ENCODE assay signal across 21 mouse cellular contexts in genomic region chr10:24444572-24444971, GRCm38 (mm10).
A peak's percentile ranks its signal among the peaks of the same experiment; 100 is the strongest.
DNase-seq lines count a peak whose midpoint lies in the region; ATAC-seq and TF ChIP-seq lines count a peak whose summit lies in the region.
"Had no signal": no experiment of that assay in that cellular context is flagged by ENCODE, and none has a peak within 500 bp of the region (broad histone marks: within the 10 kb centered on the region; RNA-seq: fewer than 3 reads in every experiment).

No protein-coding gene starts in this region.

- H3K36me3 ChIP-seq in liver, adult 2 months (ENCODE audit: control insufficient read depth, insufficient read depth, low read length): no peaks in the 10 kb centered on the region
- H3K36me3 ChIP-seq in liver, embryonic 12.5 days: no peaks in the 10 kb centered on the region
- H3K36me3 ChIP-seq in heart, embryonic 13.5 days: no peaks in the 10 kb centered on the region
- H3K36me3 ChIP-seq: hindbrain, embryonic 10.5 days; midbrain, embryonic 13.5 days; stomach, embryonic 15.5 days had no signal

- ATAC-seq in liver, embryonic 12.5 days: no peak
- ATAC-seq in heart, embryonic 13.5 days (ENCODE audit: extremely low read depth, insufficient number of reproducible peaks, low FRiP score, low TSS enrichment): no peak
- ATAC-seq: activated CD4-positive, CD25-positive, alpha-beta regulatory T cell, adult 4 months; forebrain, embryonic 16.5 days; midbrain, embryonic 13.5 days had no signal

- no peak for TF ChIP-seq POLR2A in liver, adult 2 months (IDR thresholded peaks at IDR 0.05; ENCODE audit: extremely low read depth, insufficient read depth, low read length)

- H3K4me3 ChIP-seq in liver, adult 2 months (ENCODE audit: insufficient read depth, low read depth, low read length): no peak overlapping the region
- H3K4me3 ChIP-seq in liver, embryonic 12.5 days: no peak overlapping the region
- no peak overlapping the region for H3K4me3 ChIP-seq in heart, embryonic 13.5 days
- H3K4me3 ChIP-seq: hindbrain, embryonic 10.5 days; midbrain, embryonic 13.5 days; myocyte; stomach, embryonic 15.5 days had no signal

- H3K27me3 ChIP-seq in liver, adult 2 months (ENCODE audit: control insufficient read depth, insufficient read depth, low read length): no peaks in the 10 kb centered on the region
- H3K27me3 ChIP-seq in liver, embryonic 12.5 days (replicated peaks): no peaks in the 10 kb centered on the region
- no peaks in the 10 kb centered on the region for H3K27me3 ChIP-seq in heart, embryonic 13.5 days (replicated peaks)
- H3K27me3 ChIP-seq: CH12.LX; midbrain, embryonic 13.5 days; stomach, embryonic 15.5 days had no signal

- 42% methylated on average over 1 of the region's 1 CpGs for WGBS in liver, adult 2 months
- 26% methylated on average over 1 of the region's 1 CpGs for WGBS in liver, embryonic 12.5 days (ENCODE audit: insufficient replicate concordance)
- 13% methylated on average over 1 of the region's 1 CpGs for WGBS in heart, embryonic 13.5 days

- no peaks in the 10 kb centered on the region for H3K9me3 ChIP-seq in liver, embryonic 12.5 days (replicated peaks)
- peaks cover 3% of the 10 kb centered on the region for H3K9me3 ChIP-seq in heart, embryonic 13.5 days
- H3K9me3 ChIP-seq: midbrain, embryonic 13.5 days; stomach, embryonic 15.5 days had no signal

- no peak overlapping the region for H3K4me2 ChIP-seq in liver, embryonic 12.5 days
- H3K4me2 ChIP-seq in heart, embryonic 13.5 days: no peak overlapping the region
- H3K4me2 ChIP-seq: midbrain, embryonic 13.5 days; stomach, embryonic 15.5 days had no signal

- no peaks in the 10 kb centered on the region for H3K79me2 ChIP-seq in liver, adult 2 months (ENCODE audit: control insufficient read depth, insufficient read depth, low read length)

- no peak overlapping the region for H3K27ac ChIP-seq in liver, adult 2 months (replicated peaks; ENCODE audit: insufficient read depth, low read depth, low read length)
- H3K27ac ChIP-seq in liver, embryonic 12.5 days: no peak overlapping the region
- H3K27ac ChIP-seq in heart, embryonic 13.5 days (replicated peaks): peak overlapping the region; percentile 78
- H3K27ac ChIP-seq: hindbrain, embryonic 10.5 days; macrophage; midbrain, embryonic 13.5 days; stomach, embryonic 15.5 days had no signal

- DNase-seq in heart, adult 11 months: peak; percentile 91
- DNase-seq in heart, postnatal 36 days: no peak
- DNase-seq in liver, adult 2 months (ENCODE audit: extremely low read depth, low read depth, low spot score): peak; percentile 23
- DNase-seq in lung, postnatal 14 days: peak; percentile 13
- no peak for DNase-seq in c-Kit-positive CD71-positive TER-119-positive erythroid progenitor cells, embryonic 14.5 days (ENCODE audit: low spot score)
- no peak for DNase-seq in T-cell, adult 2 months (ENCODE audit: low spot score)
- DNase-seq: cerebellum, postnatal 25 days; gastrocnemius, postnatal 14 days; kidney, adult 2 months; spleen, adult 18-20 months; thymus, postnatal 14 days had no signal

- no peak for TF ChIP-seq CTCF in liver, adult 2 months (IDR thresholded peaks at IDR 0.05; ENCODE audit: low read depth, low read length)

- H3K9ac ChIP-seq in liver, adult 2 months (ENCODE audit: low read depth, low read length): no peak overlapping the region
- no peak overlapping the region for H3K9ac ChIP-seq in liver, embryonic 12.5 days
- H3K9ac ChIP-seq in heart, embryonic 13.5 days: no peak overlapping the region
- H3K9ac ChIP-seq: midbrain, embryonic 13.5 days; stomach, embryonic 15.5 days had no signal

- no peaks in the 10 kb centered on the region for H3K4me1 ChIP-seq in liver, adult 2 months (ENCODE audit: control insufficient read depth, insufficient read depth, low read length)
- H3K4me1 ChIP-seq in liver, embryonic 12.5 days: no peaks in the 10 kb centered on the region
- peaks cover 50% of the 10 kb centered on the region for H3K4me1 ChIP-seq in heart, embryonic 13.5 days
- H3K4me1 ChIP-seq: hindbrain, embryonic 10.5 days; midbrain, embryonic 13.5 days had no signal

- intact Hi-C loops in heart, postnatal 36 days (cut with DNase I): no loop called here

Comparison
In these comparisons a context has a peak if more than half of its experiments do, and no peak if none do; other contexts are left out.
1. DNase-seq: peak in heart, adult 11 months (single experiment), liver, adult 2 months (single experiment) and lung, postnatal 14 days (single experiment); none in heart, postnatal 36 days (0 of 2), c-Kit-positive CD71-positive TER-119-positive erythroid progenitor cells, embryonic 14.5 days (single experiment) and T-cell, adult 2 months (single experiment).